Mouse (Mus musculus) liver, embryonic 16.5 days (tissue): ENCODE measurements around the gene Speg. TPM values are rescaled to one million over a fixed set of nuclear protein-coding genes. Genes with fewer than 3 reads are reported as not detected.

Source experiments
- ATAC-seq: fragments of 200-750 bp; cut with Nextera tagmentation; 2 replicates; pipeline ENCODE4 v1.8.0; 2017; ENCODE audit warnings: low read depth, mild to moderate bottlenecking, moderate number of reproducible peaks, moderate library complexity
- H3K27ac ChIP-seq: fragments of 300-500 bp; sonication (generic); 2 replicates; pipeline ENCODE4 v1.5.1; 2014; ENCODE audit warnings: mild to moderate bottlenecking, low read length
- H3K27me3 ChIP-seq: fragments of 300-500 bp; sonication (generic); 2 replicates; pipeline ENCODE4 v1.6.1; 2014; ENCODE audit warnings: low read depth, low read length, mixed read lengths; ENCODE audit not compliant: control insufficient read depth, insufficient read depth
- H3K36me3 ChIP-seq: fragments of 300-500 bp; sonication (generic); 2 replicates; pipeline ENCODE4 v1.6.1; 2014; ENCODE audit warnings: mild to moderate bottlenecking; ENCODE audit not compliant: control insufficient read depth, insufficient read depth
- H3K4me1 ChIP-seq: fragments of 300-500 bp; sonication (generic); 2 replicates; pipeline ENCODE4 v1.6.1; 2014; ENCODE audit warnings: low read depth, low read length, mixed read lengths; ENCODE audit not compliant: control insufficient read depth
- H3K4me2 ChIP-seq: fragments of 300-500 bp; sonication (generic); 2 replicates; pipeline ENCODE4 v1.6.1; 2014; ENCODE audit warnings: low read depth, low read length, mixed read lengths
- H3K4me3 ChIP-seq: fragments of 300-500 bp; sonication (generic); 2 replicates; pipeline ENCODE4 v1.5.1; 2014; ENCODE audit warnings: low read depth, mild to moderate bottlenecking, low read length
- H3K9ac ChIP-seq: fragments of 300-500 bp; sonication (generic); 2 replicates; pipeline ENCODE4 v1.6.1; 2014; ENCODE audit warnings: low read depth, low read length
- H3K9me3 ChIP-seq: fragments of 300-500 bp; sonication (generic); replicated peaks from 2 replicates; pipeline ENCODE4 v1.6.1; 2016; ENCODE audit warnings: low read length; ENCODE audit not compliant: control insufficient read depth
- WGBS: fragments of 180-500 bp; shearing (Covaris S2); extraction: QIAGEN DNeasy Blood & Tissue Kit; methylation state at CpG from one replicate; pipeline ENCODE4 v1.1.7; 2014; ENCODE audit not compliant: insufficient replicate concordance; 5-methylcytosine and 5-hydroxymethylcytosine counted together
- polyA plus RNA-seq: library from polyadenylated mRNA; unstranded; fragments of >200 nt; fragmentation: Nextera tagmentation; extraction: Ambion mirVana; gene quantifications from 2 replicates; pipeline ENCODE4 v1.2.1, GENCODE M21; 2015

The Speg gene
- polyA plus RNA-seq, 1 experiment from 2014 or later: 8.0 TPM

DNA sequence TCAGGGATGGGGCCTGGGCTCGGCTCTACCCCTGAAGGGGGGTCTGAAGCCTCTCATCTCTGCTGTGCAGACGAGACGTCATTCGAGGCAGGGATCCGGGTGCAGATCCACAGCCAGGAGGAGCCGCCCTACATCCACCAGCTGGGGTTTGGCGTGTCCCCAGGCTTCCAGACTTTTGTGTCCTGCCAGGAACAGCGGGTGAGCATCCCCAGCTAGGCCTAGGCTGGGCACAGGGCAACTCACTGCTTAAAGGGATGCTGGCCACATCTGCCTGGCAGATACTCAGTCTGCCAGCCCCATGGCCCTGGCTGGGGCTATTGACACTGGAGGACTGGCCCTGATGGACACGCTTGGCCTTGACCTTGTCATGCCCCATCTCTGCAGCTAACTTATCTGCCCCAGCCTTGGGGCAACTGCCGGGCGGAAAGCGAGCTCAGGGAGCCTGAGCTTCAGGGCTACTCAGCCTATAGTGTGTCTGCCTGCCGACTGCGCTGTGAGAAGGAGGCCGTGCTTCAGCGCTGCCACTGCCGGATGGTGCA, 94.3 kb downstream of the Speg start:
- no peaks in the 10 kb centered on the region for H3K9me3 ChIP-seq
- ATAC-seq: no peak
- WGBS: 63% methylated on average over 17 of the region's 17 CpGs
- no peaks in the 10 kb centered on the region for H3K36me3 ChIP-seq
- H3K4me2 ChIP-seq: no peak overlapping the region
- H3K9ac ChIP-seq: no peak overlapping the region
- H3K4me3 ChIP-seq: no peak overlapping the region
- no peak overlapping the region for H3K27ac ChIP-seq
- H3K27me3 ChIP-seq: peaks cover 33% of the 10 kb centered on the region
- H3K4me1 ChIP-seq: peaks cover 10% of the 10 kb centered on the region

DNA sequence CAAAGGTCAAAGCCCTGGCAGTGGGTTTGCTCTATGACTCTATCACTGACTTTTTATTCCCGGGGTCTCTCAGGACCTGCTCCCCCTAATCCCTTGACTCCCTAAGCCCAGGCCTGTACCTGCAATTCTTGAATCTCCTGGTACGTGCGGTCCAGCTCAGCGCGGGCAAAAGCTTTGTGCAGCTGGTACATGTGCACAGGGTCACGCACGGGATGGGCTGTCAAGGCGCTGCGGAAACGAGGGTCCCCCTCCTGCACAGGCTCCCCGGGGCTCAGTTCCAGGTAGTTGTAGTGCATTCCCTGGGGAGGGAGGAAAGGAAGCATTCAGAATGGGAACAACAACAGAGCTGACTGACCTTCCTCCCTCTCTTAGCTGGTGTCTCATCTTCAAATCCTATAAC, 101.3 kb downstream of the Speg start:
- Histone ChIP-seq H3K36me3 (no peaks in the 10 kb centered on the region), H3K27ac (no peak overlapping the region), H3K4me1 (peaks cover 10% of the 10 kb centered on the region), H3K4me3 (no peak overlapping the region), H3K27me3 (peaks cover 50% of the 10 kb centered on the region), H3K9ac (no peak overlapping the region), H3K9me3 (no peaks in the 10 kb centered on the region), H3K4me2 (no peak overlapping the region)
- no peak for ATAC-seq
- WGBS: 91% methylated on average over 11 of the region's 11 CpGs

- peak overlapping the region; percentile 30 for H3K4me2 ChIP-seq
- H3K27ac ChIP-seq: no peak overlapping the region
- WGBS: 9% methylated on average over 35 of the region's 35 CpGs
- no peaks in the 10 kb centered on the region for H3K36me3 ChIP-seq
- peaks cover 60% of the 10 kb centered on the region for H3K27me3 ChIP-seq
- H3K9ac ChIP-seq: no peak overlapping the region
- ATAC-seq: no peak
- H3K4me1 ChIP-seq: peaks cover 10% of the 10 kb centered on the region
- H3K9me3 ChIP-seq: no peaks in the 10 kb centered on the region
- 0 out of 2 replicates have a peak overlapping the region, but pooled peaks have one; percentile 1 for H3K4me3 ChIP-seq
Observed at GRCm38 (mm10) chr1:75477264-75477965, 102.3 kb downstream of the Speg start.

DNA sequence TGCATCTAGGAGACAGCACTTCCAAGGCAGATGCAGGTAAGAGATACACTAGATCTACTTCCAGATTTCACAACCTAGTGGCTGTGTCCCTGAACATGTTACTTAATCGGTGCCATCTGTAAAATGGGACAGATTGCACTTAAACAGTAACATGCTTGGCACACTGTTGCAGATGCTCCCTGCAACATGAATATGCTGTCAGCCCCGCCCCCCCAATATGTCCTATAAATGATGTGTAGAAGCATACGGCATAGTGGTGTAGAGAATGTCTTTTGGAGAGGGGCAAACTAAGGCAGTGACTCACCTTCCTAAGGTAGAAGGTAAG, 102.8 kb downstream of the Speg start:
- WGBS: 28% methylated on average over 3 of the region's 3 CpGs
- Histone ChIP-seq H3K27ac (no peak overlapping the region), H3K4me3 (peak overlapping the region; percentile 73; the same call in 1 of the 2 replicates), H3K9ac (no peak overlapping the region), H3K9me3 (no peaks in the 10 kb centered on the region), H3K4me1 (peaks cover 10% of the 10 kb centered on the region), H3K36me3 (no peaks in the 10 kb centered on the region), H3K4me2 (peak overlapping the region; percentile 93), H3K27me3 (peaks cover 65% of the 10 kb centered on the region)
- no peak for ATAC-seq

DNA sequence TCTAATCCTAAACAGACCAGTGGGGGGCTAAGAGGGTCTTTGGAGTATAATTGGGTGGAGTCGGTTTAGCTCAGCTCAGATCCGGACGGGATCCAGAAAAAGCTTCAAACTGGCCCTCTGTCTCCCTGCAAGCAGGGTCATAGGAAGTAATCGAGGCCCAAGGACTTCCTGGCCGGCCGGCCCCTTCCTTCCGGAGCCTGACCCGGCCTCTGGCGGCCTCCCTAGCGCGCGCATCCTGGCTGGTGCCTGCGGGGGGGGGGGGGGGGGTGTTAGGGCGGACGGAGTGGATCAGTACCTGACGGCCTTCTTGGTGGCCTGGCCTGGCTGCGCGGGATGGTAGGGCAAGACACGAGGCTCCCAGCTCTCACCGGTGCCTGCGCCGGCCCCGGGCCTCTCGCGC, 103.4 kb downstream of the Speg start:
- WGBS: 1% methylated on average over 20 of the region's 25 CpGs
- H3K27me3 ChIP-seq: peaks cover 69% of the 10 kb centered on the region
- ATAC-seq: 0 out of 2 replicates have a peak, but pooled peaks have one; percentile 1

GRCm38 (mm10) chr1:75478916-75479634, 104.0 kb downstream of the Speg start, which contains the start of the genes Chpf and Tmem198:
Gene Chpf (minus strand): TSS chr1:75479307.
Gene Tmem198 (plus strand): TSS chr1:75479532.
- peak; percentile 86 for ATAC-seq
- H3K9ac ChIP-seq: peak within 1 kb of the TSS; percentile 56
- H3K4me1 ChIP-seq: peaks cover 10% of the 10 kb centered on the region
- no peaks in the 10 kb centered on the region for H3K9me3 ChIP-seq
- H3K27me3 ChIP-seq: peaks cover 72% of the 10 kb centered on the region
- H3K4me2 ChIP-seq: peak within 1 kb of the TSS; percentile 93
- WGBS: under 1% methylated on average over 71 of the region's 76 CpGs
- peak within 1 kb of the TSS; percentile 73 for H3K4me3 ChIP-seq
- peak within 1 kb of the TSS; percentile 24; the same call in 1 of the 2 replicates for H3K27ac ChIP-seq
- no peaks in the 10 kb centered on the region for H3K36me3 ChIP-seq

More for the DNA sequence above, 103.4 kb downstream of the Speg start:
- H3K36me3 ChIP-seq: no peaks in the 10 kb centered on the region
- peak overlapping the region; percentile 93 for H3K4me2 ChIP-seq
- peaks cover 10% of the 10 kb centered on the region for H3K4me1 ChIP-seq
- peak overlapping the region; percentile 73 for H3K4me3 ChIP-seq
- H3K9me3 ChIP-seq: no peaks in the 10 kb centered on the region
- no peak overlapping the region for H3K27ac ChIP-seq
- peak overlapping the region; percentile 56 for H3K9ac ChIP-seq

- Histone ChIP-seq H3K9me3 (no peaks in the 10 kb centered on the region), H3K27ac (no peak overlapping the region), H3K4me1 (peaks cover 10% of the 10 kb centered on the region), H3K9ac (no peak overlapping the region), H3K4me3 (peak overlapping the region; percentile 73), H3K36me3 (no peaks in the 10 kb centered on the region), H3K27me3 (peaks cover 77% of the 10 kb centered on the region), H3K4me2 (peak overlapping the region; percentile 93)
- ATAC-seq: no peak
- WGBS: 4% methylated on average over 21 of the region's 24 CpGs
Observed at GRCm38 (mm10) chr1:75479635-75479989, 104.5 kb downstream of the Speg start.

- ATAC-seq: no peak
- Histone ChIP-seq H3K4me1 (peaks cover 10% of the 10 kb centered on the region), H3K27me3 (peaks cover 81% of the 10 kb centered on the region), H3K4me3 (no peak overlapping the region), H3K36me3 (no peaks in the 10 kb centered on the region), H3K27ac (no peak overlapping the region), H3K4me2 (peak overlapping the region; percentile 93), H3K9ac (no peak overlapping the region), H3K9me3 (no peaks in the 10 kb centered on the region)
- WGBS: 22% methylated on average over 13 of the region's 13 CpGs
Observed at GRCm38 (mm10) chr1:75480036-75480435, 104.9 kb downstream of the Speg start.

DNA sequence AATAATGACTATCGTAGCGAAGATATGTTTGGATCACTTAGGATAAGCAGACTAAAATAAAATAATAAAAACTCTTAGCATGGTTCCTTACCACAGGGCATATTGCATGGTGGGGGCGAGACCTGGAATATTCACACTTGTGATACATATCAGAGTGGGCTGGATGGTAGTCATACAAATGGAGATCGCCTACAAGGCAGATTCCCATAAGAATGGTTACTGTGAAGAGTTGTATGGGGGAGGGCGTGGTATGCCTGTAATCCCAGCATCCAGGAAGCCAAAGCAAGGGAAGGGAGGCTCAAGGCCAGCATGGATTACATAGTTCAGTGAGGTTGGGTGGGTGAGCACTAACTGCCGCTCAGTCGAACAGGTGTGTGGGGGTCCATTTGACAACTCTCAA, 105.6 kb downstream of the Speg start:
- no peak overlapping the region for H3K4me3 ChIP-seq
- peaks cover 10% of the 10 kb centered on the region for H3K4me1 ChIP-seq
- no peak for ATAC-seq
- no peak overlapping the region for H3K27ac ChIP-seq
- peaks cover 83% of the 10 kb centered on the region for H3K27me3 ChIP-seq
- no peaks in the 10 kb centered on the region for H3K36me3 ChIP-seq
- 58% methylated on average over 7 of the region's 7 CpGs for WGBS
- no peaks in the 10 kb centered on the region for H3K9me3 ChIP-seq
- H3K9ac ChIP-seq: no peak overlapping the region
- no peak overlapping the region for H3K4me2 ChIP-seq
